Mouse (Mus musculus): ENCODE measurements around the gene Rhoc. TPM values are rescaled to one million over a fixed set of nuclear protein-coding genes. Genes with fewer than 3 reads are reported as not detected.
"Not testable (repeated sequence)": the region's sequence is repeated elsewhere in the genome, so short reads cannot be mapped to it uniquely, and the experiment has no call there.

Gene Rhoc
- total and polyA plus RNA-seq, 3 experiments: 0.21 TPM; not detected in 2

DNA sequence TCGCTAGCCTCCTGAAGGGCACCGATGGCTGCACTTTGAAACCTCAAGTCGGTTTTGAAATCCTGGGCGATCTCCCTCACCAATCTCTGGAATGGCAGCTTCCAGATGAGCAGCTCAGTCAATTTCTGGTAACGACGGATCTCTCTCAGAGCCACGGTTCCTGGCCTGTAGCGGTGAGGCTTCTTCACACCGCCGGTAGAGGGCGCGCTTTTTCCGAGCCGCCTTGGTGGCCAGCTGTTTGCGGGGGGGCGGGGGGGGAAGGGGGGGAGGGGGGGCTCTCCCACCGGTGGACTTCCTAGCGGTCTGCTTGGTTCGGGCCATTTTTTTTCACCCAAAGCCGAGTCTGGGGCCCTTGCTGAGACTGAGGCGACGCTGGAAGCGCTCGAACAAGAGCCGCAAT is 35.3 kb upstream of the Rhoc start:
- H3K79me2 ChIP-seq (ENCODE audit: control insufficient read depth, insufficient read depth, low read length, poor library complexity); H3K36me3 ChIP-seq (ENCODE audit: control insufficient read depth in 1 of 2, insufficient read depth in 2 of 2, low read length in 2 of 2); DNase-seq (ENCODE audit: low read depth, low spot score); H3K4me3 ChIP-seq (ENCODE audit: control insufficient read depth in 1 of 2, insufficient read depth in 1 of 2, low read depth in 2 of 2, low read length in 2 of 2); H3K27ac ChIP-seq (ENCODE audit: control insufficient read depth, low read depth, low read length); H3K9me3 ChIP-seq (replicated peaks; ENCODE audit: insufficient read depth, low read length); H3K9ac ChIP-seq (ENCODE audit: control insufficient read depth, low read depth, low read length, poor library complexity, severe bottlenecking); H3K4me1 ChIP-seq (ENCODE audit: control insufficient read depth in 1 of 2, insufficient read depth in 2 of 2, low read length in 2 of 2): not testable (repeated sequence)
- H3K27me3 ChIP-seq (ENCODE audit: control insufficient read depth in 1 of 2, insufficient read depth in 2 of 2, low read length in 2 of 2): peaks cover 5 to 17% of the 10 kb centered on the region in 2 experiments

DNA sequence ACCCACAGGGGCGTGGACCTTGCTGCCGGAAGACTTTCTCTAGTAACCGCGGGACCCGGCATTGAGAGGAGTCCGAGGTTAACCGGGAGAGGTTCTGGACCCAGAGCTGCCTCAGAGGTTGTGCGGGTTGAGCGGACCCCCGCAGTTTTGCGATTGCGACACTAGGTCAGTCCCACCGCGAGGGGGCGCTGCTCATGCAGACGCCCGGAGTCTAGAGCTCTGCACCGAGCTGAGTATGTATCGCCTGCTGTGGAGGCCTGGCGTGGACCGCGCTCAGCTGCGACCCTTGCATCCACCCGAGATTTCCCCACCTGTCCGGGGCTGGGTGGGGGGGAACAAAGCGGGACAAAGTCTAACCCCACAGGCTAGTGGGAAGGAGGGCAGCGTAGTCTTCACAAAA is 29.8 kb upstream of the Rhoc start:
- H3K9ac ChIP-seq (ENCODE audit: control insufficient read depth, low read depth, low read length, poor library complexity, severe bottlenecking): peak overlapping the region; percentile 70
- no peaks in the 10 kb centered on the region for H3K9me3 ChIP-seq (replicated peaks; ENCODE audit: insufficient read depth, low read length)
- H3K4me3 ChIP-seq (ENCODE audit: control insufficient read depth in 1 of 2, insufficient read depth in 1 of 2, low read depth in 2 of 2, low read length in 2 of 2): peak overlapping the region; percentile 63 to 89
- H3K4me1 ChIP-seq (ENCODE audit: control insufficient read depth in 1 of 2, insufficient read depth in 2 of 2, low read length in 2 of 2): peaks cover 0 to 14% of the 10 kb centered on the region in 2 experiments; a peak in 1 of 4 replicates
- TF ChIP-seq CTCF (IDR thresholded peaks at IDR 0.05 in 2 of 3, conservative IDR thresholded peaks at IDR 0.05 in 1 of 3; ENCODE audit: control insufficient read depth in 1 of 3, insufficient read depth in 1 of 3, low read depth in 2 of 3, low read length in 3 of 3, poor library complexity in 1 of 3, severe bottlenecking in 1 of 3) (peak; percentile 75 to 95 (median 85)), MAX (IDR thresholded peaks at IDR 0.05; ENCODE audit: low read length) (no peak), SMC3 (IDR thresholded peaks at IDR 0.05; ENCODE audit: low read depth, low read length) (peak; percentile 61), RAD21 (IDR thresholded peaks at IDR 0.05; ENCODE audit: low read depth, low read length) (peak; percentile 29), MYC (IDR thresholded peaks at IDR 0.05; ENCODE audit: low read depth, low read length) (no peak), POLR2A (IDR thresholded peaks at IDR 0.05; ENCODE audit: control insufficient read depth in 1 of 2, insufficient read depth in 1 of 2, low read depth in 1 of 2, low read length in 2 of 2, poor library complexity in 1 of 2) (peak in 1 of 2 experiments; percentile 40; a peak in 1 of 4 replicates)
- no peak overlapping the region for H3K27ac ChIP-seq (ENCODE audit: control insufficient read depth, low read depth, low read length)
- DNase-seq (ENCODE audit: low read depth, low spot score): peak; percentile 86
- H3K36me3 ChIP-seq (ENCODE audit: control insufficient read depth in 1 of 2, insufficient read depth in 2 of 2, low read length in 2 of 2): peaks cover 0 to 4% of the 10 kb centered on the region in 2 experiments; a peak in 1 of 4 replicates
- H3K27me3 ChIP-seq (ENCODE audit: control insufficient read depth in 1 of 2, insufficient read depth in 2 of 2, low read length in 2 of 2): peaks cover 3% of the 10 kb centered on the region in 2 experiments; a peak in 3 of 4 replicates
- no peaks in the 10 kb centered on the region for H3K79me2 ChIP-seq (ENCODE audit: control insufficient read depth, insufficient read depth, low read length, poor library complexity)

DNA sequence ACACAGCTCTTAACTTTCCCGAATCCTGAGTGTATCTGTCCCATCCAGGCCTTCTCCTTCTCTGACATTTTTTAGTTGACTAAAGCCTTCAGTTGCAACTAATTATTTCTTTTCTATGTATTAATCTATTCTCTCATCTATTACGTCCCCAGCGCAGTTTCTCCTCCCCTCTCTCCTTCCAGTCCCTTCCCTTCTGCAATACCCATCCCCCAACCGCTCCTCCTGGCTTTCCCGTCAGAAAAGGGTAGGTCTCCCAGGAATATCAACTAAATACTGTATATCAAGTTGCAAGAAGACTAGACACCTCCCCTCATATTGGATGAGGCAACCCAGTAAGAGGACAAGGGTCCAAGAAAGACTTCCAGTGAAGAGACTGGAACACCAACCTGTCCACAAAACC is 29.3 kb upstream of the Rhoc start:
- no peaks in the 10 kb centered on the region for H3K9me3 ChIP-seq (replicated peaks; ENCODE audit: insufficient read depth, low read length)
- TF ChIP-seq TAL1 (IDR thresholded peaks at IDR 0.05; ENCODE audit: low read length) (no peak), EP300 (IDR thresholded peaks at IDR 0.05; ENCODE audit: low read depth in 1 of 2, low read length in 2 of 2) (no peak), MAFK (IDR thresholded peaks at IDR 0.05; ENCODE audit: borderline replicate concordance, low read depth, low read length) (no peak), MYB (IDR thresholded peaks at IDR 0.05; ENCODE audit: low read depth, low read length) (no peak), GATA1 (IDR thresholded peaks at IDR 0.05; ENCODE audit: low read depth, low read length) (no peak), ZKSCAN1 (IDR thresholded peaks at IDR 0.05; ENCODE audit: low read depth, low read length) (no peak), KAT2A (conservative IDR thresholded peaks at IDR 0.05; ENCODE audit: low read depth, low read length) (no peak), NELFE (IDR thresholded peaks at IDR 0.05; ENCODE audit: low read depth, low read length) (no peak), SMC3 (IDR thresholded peaks at IDR 0.05; ENCODE audit: low read depth, low read length) (no peak)
- H3K27ac ChIP-seq (ENCODE audit: control insufficient read depth, low read depth, low read length): no peak overlapping the region
- peak overlapping the region; percentile 70 for H3K9ac ChIP-seq (ENCODE audit: control insufficient read depth, low read depth, low read length, poor library complexity, severe bottlenecking)
- H3K36me3 ChIP-seq (ENCODE audit: control insufficient read depth in 1 of 2, insufficient read depth in 2 of 2, low read length in 2 of 2): peaks cover 0 to 4% of the 10 kb centered on the region in 2 experiments; a peak in 1 of 4 replicates
- no peak for DNase-seq (ENCODE audit: low read depth, low spot score)
- peaks cover 3% of the 10 kb centered on the region in 2 experiments; a peak in 2 of 4 replicates for H3K27me3 ChIP-seq (ENCODE audit: control insufficient read depth in 1 of 2, insufficient read depth in 2 of 2, low read length in 2 of 2)
- H3K79me2 ChIP-seq (ENCODE audit: control insufficient read depth, insufficient read depth, low read length, poor library complexity): no peaks in the 10 kb centered on the region
- peak overlapping the region; percentile 63 to 89 for H3K4me3 ChIP-seq (ENCODE audit: control insufficient read depth in 1 of 2, insufficient read depth in 1 of 2, low read depth in 2 of 2, low read length in 2 of 2)
- H3K4me1 ChIP-seq (ENCODE audit: control insufficient read depth in 1 of 2, insufficient read depth in 2 of 2, low read length in 2 of 2): peaks cover 0 to 14% of the 10 kb centered on the region in 2 experiments; a peak in 1 of 4 replicates

DNA sequence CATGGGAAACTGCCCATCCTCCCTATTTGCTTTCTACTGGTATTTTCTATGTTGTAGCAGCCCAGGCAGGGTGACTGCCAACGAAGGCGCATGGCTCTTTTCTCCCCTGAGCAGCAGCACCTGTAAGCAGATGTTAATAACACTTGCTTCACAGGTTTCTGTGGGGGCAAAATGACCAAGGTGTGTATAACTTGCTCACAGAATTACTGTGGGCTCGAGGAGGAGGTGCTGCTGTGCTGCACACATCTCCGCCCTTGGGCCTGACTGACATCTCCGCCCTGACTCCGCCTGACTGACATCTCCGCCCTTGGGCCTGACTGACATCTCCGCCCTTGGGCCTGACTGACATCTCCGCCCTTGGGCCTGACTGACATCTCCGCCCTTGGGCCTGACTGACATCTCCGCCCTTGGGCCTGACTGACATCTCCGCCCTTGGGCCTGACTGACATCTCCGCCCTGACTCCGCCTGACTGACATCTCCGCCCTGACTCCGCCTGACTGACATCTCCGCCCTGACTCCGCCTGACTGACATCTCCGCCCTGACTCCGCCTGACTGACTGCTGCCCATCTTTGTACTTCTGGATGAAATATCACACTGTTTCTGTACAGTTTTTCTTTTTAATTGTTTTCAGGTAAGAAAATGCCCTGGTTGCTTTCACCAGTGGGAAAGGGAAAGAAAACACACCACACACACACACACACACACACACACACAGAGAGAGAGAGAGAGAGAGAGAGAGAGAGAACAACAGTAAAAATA is 25.9 kb upstream of the Rhoc start:
- Histone ChIP-seq H3K9ac (ENCODE audit: control insufficient read depth, low read depth, low read length, poor library complexity, severe bottlenecking) (peak overlapping the region; percentile 10; the same call in 1 of the 2 replicates), H3K4me3 (ENCODE audit: control insufficient read depth in 1 of 2, insufficient read depth in 1 of 2, low read depth in 2 of 2, low read length in 2 of 2) (peak overlapping the region; percentile 5 to 48; a peak in 2 of 4 replicates)
- DNase-seq (ENCODE audit: low read depth, low spot score): peak; percentile 73

More for the DNA sequence above, 25.9 kb upstream of the Rhoc start:
- not testable (repeated sequence) for H3K79me2 ChIP-seq (ENCODE audit: control insufficient read depth, insufficient read depth, low read length, poor library complexity); H3K27ac ChIP-seq (ENCODE audit: control insufficient read depth, low read depth, low read length); H3K27me3 ChIP-seq (ENCODE audit: control insufficient read depth in 1 of 2, insufficient read depth in 2 of 2, low read length in 2 of 2); H3K36me3 ChIP-seq (ENCODE audit: control insufficient read depth in 1 of 2, insufficient read depth in 2 of 2, low read length in 2 of 2); H3K9me3 ChIP-seq (replicated peaks; ENCODE audit: insufficient read depth, low read length)
- H3K4me1 ChIP-seq (ENCODE audit: control insufficient read depth in 1 of 2, insufficient read depth in 2 of 2, low read length in 2 of 2): peaks cover 0 to 14% of the 10 kb centered on the region in 2 experiments; a peak in 1 of 4 replicates

Measured in MEL (cell line).